Mouse (Mus musculus): ENCODE results near the gene Evi5.

Gene Evi5

GRCm38 (mm10) chr5:107874561-107875260, at the start of gene Evi5:
Evi5 (minus strand) TSS chr5:107875107.
- peak in 1 of 2 experiments; percentile 67 for DNase-seq (ENCODE audit: low spot score in 2 of 2)

GRCm38 (mm10) chr5:107924564-107924963, 49.7 kb upstream of the Evi5 start:
- no peak for DNase-seq (ENCODE audit: low spot score in 2 of 2)

GRCm38 (mm10) chr5:107922836-107923235, 47.9 kb upstream of the Evi5 start:
- DNase-seq (ENCODE audit: low spot score in 2 of 2): no peak

- peak in 1 of 2 experiments; percentile 44 for DNase-seq (ENCODE audit: low spot score in 2 of 2)
Observed at GRCm38 (mm10) chr5:107921400-107922252, 46.7 kb upstream of the Evi5 start.

- no peak for DNase-seq (ENCODE audit: low spot score in 2 of 2)
Observed at GRCm38 (mm10) chr5:107915280-107915679, 40.4 kb upstream of the Evi5 start.

- no peak for DNase-seq (ENCODE audit: low spot score in 2 of 2)
Observed at GRCm38 (mm10) chr5:107911012-107911411, 36.1 kb upstream of the Evi5 start.

- no peak for DNase-seq (ENCODE audit: low spot score in 2 of 2)
Observed at GRCm38 (mm10) chr5:107910084-107910616, 35.2 kb upstream of the Evi5 start.

DNA sequence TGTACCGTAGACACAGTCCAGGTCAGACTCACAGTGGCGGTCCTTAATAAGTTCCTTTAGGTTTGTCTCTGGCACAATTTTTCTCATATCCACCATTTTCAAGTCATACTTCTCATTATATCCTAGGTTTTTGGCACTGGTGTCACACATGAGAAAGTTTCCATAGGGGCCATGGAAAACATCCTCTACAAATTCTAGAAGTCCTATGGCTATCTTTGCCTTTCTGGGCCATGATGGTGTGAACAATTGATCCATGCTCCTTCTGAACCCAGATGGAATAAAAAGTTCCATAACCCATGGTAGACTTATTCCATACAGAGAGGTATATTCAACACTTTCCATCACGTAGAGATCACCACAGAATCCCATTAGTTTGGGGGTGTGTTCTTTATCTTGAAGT, 34.8 kb upstream of the Evi5 start:
- no peak for DNase-seq (ENCODE audit: low spot score in 2 of 2)

DNA sequence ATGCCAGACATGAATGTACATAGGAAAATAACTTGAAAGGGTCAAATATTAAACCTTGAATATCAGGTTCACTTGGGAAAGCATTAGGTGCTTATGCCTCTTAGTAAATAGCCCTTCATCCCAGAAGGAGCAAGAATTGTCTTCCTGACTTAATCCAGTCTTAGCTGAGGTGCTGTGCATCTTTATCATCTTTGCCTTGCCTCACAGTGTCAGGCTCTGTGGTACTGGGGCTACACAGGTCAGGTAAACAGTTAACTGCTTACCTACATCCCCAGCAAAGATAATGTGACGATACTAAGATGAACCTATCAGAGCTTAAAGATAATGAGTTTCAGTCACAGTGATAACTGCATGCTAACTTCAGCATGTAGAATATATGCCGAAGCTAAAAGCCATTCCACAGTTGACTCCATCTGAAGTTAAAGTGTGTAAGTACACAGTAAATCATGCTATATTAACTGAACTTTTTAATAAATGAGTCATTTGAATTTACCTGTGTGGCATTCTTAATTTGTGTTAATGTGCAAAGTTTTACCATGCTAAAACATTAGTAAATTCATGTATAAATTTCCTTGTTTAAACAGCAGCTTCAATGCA, 33.7 kb upstream of the Evi5 start:
- no peak for DNase-seq (ENCODE audit: low spot score in 2 of 2)

DNA sequence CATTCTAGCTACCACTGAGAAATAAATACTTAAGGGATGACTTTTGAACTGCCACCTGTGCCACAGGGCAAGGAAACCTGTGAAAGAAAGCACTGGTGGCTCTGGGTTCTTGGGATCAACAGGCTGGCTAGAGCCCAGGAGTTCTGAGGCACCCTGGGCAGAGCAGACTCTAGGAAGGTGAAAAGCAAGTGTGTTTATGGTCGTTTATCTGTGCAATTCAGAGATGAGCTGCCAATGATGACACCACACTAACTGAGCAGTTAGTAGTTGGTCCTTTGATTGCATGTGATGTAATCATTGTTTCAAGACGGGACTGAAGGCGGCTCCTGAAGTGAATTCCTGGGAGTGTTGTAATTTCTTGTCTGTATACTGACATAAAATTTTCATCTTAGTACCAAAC, 29.4 kb upstream of the Evi5 start:
- DNase-seq (ENCODE audit: low spot score in 2 of 2): no peak

DNA sequence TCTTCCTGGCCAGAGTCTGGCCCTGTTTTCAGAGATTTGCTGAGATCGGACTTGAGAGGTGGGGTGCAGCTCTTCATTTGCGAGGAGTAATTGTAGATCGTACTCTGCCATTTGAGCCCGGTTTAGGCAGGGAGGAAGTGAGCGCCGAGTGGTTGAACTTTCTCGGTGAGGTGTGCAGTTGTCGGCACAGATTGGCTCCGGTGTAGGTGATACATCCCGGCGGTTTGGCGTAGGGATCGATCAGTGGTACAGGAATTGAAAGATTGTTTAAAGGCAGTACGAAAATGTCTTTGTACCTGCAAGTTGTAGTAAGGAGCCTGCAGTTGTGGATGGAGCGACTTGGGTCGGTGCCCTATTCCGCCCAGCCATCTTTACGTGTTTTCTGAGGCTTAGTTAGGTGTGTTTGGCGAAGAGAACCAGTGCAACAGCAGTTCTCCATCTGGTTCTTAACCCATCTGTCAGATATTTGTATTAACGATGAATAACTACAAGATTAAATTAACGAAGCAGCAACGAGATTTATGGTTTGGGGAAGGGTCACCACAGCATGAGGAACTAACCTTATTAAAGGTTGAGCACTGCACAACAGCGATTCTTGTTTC, 26.2 kb upstream of the Evi5 start:
- peak in 1 of 2 experiments; percentile 61 for DNase-seq (ENCODE audit: low spot score in 2 of 2)

DNA sequence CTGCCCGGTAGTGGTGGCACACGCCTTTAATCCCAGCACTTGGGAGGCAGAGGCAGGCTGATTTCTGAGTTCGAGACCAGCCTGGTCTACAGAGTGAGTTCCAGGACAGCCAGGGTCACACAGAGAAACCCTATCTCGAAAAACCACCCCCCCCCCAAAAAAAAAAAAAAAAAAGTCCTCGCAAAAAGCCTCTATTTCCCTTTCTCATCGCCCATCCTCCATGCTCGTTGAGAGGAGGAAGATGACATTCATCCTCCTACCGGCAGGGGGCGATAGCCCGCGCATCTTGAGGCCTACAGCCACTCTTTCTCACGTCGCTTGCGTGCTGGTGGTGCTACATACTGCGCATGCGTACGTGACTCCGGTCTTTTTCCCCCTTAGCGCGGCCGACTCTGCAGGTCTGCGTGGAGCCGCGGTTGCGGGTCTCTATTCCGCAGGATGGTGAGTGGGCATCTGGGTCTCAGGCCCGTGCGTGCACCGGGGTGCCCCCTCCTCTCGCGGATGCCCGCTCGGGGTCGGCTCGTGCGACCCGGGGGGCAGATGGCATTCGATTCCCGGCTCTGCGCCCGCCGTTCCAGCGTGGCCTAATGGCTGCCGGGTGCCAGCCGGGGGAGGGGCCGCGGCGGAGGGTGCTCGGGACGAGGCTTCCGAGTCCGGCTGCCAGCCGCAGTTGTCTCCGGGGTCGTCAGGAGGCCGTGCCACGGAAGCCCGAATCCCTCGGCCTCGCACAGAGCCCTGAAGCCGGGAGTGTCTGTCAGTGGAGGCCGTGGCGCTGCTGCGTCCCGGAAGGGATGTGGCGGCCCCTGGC, 25.5 kb upstream of the Evi5 start, which contains the start of gene Rpl5:
Gene Rpl5, plus strand, starts transcription at position 297 of the 808 bp plus-strand sequence.
- peak; percentile 96 to 98 for DNase-seq (ENCODE audit: low spot score in 2 of 2)

DNA sequence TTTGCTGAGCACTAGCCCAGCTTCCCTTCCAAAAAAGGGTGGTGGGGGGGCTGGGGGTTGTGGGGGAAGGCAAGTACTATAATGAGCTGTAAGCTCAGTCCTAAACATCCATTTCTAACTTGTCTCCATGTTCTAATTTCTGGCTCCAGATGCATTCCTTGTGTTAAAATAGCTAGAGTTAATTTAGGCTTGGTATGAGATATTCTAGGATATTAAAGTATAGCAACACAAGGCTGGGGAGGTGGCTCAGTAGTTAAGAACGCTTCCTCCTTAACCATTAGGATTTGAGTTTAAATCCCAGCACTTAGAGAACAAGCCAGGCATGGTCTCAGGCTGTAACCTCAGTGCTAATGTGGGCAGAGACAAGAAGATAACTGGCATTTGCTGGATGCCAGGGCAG, 21.4 kb upstream of the Evi5 start:
- DNase-seq (ENCODE audit: low spot score in 2 of 2): no peak

GRCm38 (mm10) chr5:107894676-107895075, 19.8 kb upstream of the Evi5 start:
- no peak for DNase-seq (ENCODE audit: low spot score in 2 of 2)

DNA sequence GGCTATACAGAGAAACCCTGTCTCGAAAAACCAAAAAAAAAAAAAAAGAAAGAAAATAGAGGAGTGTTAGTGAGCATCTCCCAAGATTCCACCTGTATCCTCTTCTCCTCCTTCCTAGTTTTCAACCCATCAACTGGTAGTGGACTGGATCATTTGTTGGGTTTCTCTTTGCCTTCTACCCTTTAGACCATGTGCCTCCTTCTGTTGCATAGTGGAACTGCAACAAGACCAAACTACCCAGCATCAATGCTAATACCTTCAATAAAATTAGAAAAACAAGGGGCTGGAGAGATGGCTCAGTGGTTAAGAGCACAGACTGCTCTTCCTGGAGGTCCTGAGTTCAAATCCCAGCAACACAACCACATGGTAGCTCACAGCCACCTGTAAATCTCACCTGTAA, 16.6 kb upstream of the Evi5 start:
- DNase-seq (ENCODE audit: low spot score in 2 of 2): peak in 1 of 2 experiments; percentile 62

DNA sequence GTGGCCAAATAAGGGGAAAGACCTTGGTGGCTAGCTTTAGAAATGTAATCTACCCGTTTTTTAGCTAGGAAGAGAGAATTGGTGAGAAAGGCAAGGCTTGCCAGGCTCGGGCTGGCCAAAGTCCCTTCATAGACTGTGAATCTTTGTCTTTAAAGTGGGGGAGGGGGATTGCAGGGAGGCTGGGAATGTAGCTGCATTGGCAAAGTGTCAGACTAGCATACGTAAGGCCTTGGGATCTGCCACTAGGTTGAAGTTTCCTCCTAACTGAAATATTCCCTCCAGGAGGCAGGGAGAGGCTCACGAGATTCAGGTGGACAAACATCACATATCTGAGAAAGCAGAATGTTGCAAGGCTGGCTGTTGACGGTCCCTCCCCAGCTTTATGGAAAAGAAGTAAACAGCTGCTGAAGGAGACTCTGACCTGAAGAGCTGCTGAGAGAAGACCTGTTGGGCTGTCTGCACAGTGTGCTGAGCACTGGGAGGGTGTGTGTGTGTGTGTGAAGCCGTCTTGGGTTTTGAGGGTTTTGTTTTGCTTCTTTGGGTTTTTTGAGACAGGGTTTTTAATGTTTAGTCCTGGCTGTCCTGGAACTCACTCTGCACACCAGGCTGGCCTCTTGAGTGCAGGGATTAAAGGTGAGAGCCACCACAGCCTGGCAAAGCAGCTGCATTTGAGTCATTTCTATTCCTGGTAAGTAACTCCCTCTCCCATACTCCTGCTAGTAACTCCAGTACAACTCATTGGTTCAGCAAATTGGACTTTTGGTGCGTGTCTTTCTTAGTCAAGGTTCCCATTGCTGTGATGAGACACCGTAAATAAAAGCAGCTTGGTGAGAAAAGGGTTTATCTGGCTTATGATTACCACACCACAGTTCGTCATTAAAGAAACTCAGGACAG, 15.3 kb upstream of the Evi5 start:
- DNase-seq (ENCODE audit: low spot score in 2 of 2): no peak

GRCm38 (mm10) chr5:107880710-107881109, 5.8 kb upstream of the Evi5 start:
- DNase-seq (ENCODE audit: low spot score in 2 of 2): no peak

DNA sequence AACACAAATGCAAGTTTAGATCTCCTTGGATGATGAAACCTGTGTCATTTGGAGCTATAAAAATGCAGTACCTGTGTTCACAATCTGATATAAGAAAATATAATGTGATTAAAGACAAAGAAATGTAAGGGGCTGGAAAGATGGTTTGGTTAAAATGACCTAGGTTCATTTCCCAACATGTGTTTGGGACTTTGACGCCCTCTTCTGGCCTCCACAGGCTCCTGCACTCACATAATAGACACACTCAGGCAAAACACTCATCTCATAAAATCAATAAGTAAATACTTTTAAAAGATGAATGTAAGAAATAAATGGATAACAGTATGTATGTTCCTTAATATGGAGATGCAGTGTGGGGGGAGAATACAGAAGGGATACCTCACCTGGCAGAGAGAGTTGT, 2.1 kb upstream of the Evi5 start:
- no peak for DNase-seq (ENCODE audit: low spot score in 2 of 2)

GRCm38 (mm10) chr5:107875261-107875611, 329 bp upstream of the Evi5 start:
- DNase-seq (ENCODE audit: low spot score in 2 of 2): no peak

GRCm38 (mm10) chr5:107873886-107874302, 1.0 kb downstream of the Evi5 start:
- DNase-seq (ENCODE audit: low spot score in 2 of 2): peak; percentile 61
